Mouse (Mus musculus) embryonic fibroblast, embryonic 13.5 days (primary cell): ENCODE measurements around the gene Msgn1.

ENCODE experiments used
- CTCF ChIP-seq: IDR thresholded peaks from 2 replicates; pipeline ENCODE4 v1.5.1; 2011; ENCODE audit warnings: mild to moderate bottlenecking, control low read depth, low read length, moderate library complexity, borderline replicate concordance; ENCODE audit not compliant: insufficient read depth
- POLR2A ChIP-seq: IDR thresholded peaks from 2 replicates; pipeline ENCODE4 v1.6.1; 2011; ENCODE audit warnings: low read depth, mild to moderate bottlenecking, control low read depth, low read length, moderate library complexity

DNA sequence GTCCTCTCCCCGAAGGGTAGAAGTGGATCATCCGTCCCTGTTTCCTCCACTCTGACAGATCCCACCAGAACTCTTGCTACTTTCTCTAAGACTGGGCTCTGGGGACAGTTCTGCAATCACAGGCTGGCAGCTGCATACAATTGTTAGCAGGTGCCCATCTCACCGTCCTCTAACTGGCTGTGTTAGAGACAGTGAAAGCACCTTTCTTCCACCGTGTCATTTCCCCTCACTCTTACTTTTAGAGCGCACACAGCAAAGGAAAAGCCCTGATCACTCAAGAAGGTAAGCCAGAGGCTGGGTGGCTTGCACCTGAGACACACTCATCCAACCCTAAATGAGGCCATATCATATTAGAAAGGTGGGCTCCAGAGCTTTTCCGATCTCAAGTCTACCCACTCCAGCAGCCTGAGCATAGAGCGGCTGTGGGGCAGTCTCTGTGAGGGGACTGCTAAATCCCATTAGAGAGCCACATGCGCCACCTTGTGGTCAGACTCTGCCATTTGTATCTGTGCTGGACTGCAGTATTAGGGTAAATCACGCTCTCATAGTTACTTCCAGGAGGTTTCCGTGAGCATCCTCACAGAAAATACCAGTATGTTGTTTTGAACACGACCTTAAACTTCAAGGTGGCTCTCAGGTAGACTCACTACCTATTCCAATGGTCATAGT lies 30.2 kb downstream of the Msgn1 start:
- peak; percentile 68; the same call in 1 of the 2 replicates for TF ChIP-seq CTCF
- TF ChIP-seq POLR2A = no peak
